Mouse (Mus musculus) embryonic facial prominence, embryonic 14.5 days (tissue): ENCODE data around the gene Cdkn2d. TPM values are rescaled to one million over a fixed set of nuclear protein-coding genes. Genes with fewer than 3 reads are reported as not detected.
"Not testable (repeated sequence)": the region's sequence is repeated elsewhere in the genome, so short reads cannot be mapped to it uniquely, and the experiment has no call there.

Experiments used
- ATAC-seq: fragments of 200-750 bp; cut with Nextera tagmentation; 2 replicates; pipeline ENCODE4 v1.8.0; 2017; ENCODE audit warnings: low read depth, moderate number of reproducible peaks, moderate TSS enrichment
- DNase-seq: peaks from one replicate; pipeline ENCODE4 v3.0.0-alpha.2; 2015; ENCODE audit warnings: low spot score
- H3K27ac ChIP-seq: fragments of 300-500 bp; sonication (generic); replicated peaks from 2 replicates; pipeline ENCODE4 v1.5.1; 2014; ENCODE audit warnings: low read depth, mild to moderate bottlenecking, low read length, moderate library complexity
- H3K27me3 ChIP-seq: fragments of 300-500 bp; sonication (generic); replicated peaks from 2 replicates; pipeline ENCODE4 v1.6.1; 2014; ENCODE audit warnings: low read length; ENCODE audit not compliant: control insufficient read depth, insufficient read depth
- H3K36me3 ChIP-seq: fragments of 300-500 bp; sonication (generic); 2 replicates; pipeline ENCODE4 v1.6.1; 2014; ENCODE audit warnings: low read length, mixed read lengths; ENCODE audit not compliant: control insufficient read depth, insufficient read depth
- H3K4me1 ChIP-seq: fragments of 300-500 bp; sonication (generic); 2 replicates; pipeline ENCODE4 v1.6.1; 2014; ENCODE audit warnings: antibody characterized with exemption, low read length; ENCODE audit not compliant: control insufficient read depth, insufficient read depth
- H3K4me2 ChIP-seq: fragments of 300-500 bp; sonication (generic); 2 replicates; pipeline ENCODE4 v1.6.1; 2014; ENCODE audit warnings: low read depth, mild to moderate bottlenecking, low read length, moderate library complexity, mixed read lengths
- H3K4me3 ChIP-seq: fragments of 300-500 bp; sonication (generic); 2 replicates; pipeline ENCODE4 v1.5.1; 2014; ENCODE audit warnings: low read depth, mild to moderate bottlenecking, low read length
- H3K9ac ChIP-seq: fragments of 300-500 bp; sonication (generic); 2 replicates; pipeline ENCODE4 v1.6.1; 2014; ENCODE audit warnings: low read depth, mild to moderate bottlenecking, low read length, moderate library complexity, mixed read lengths
- H3K9me3 ChIP-seq: fragments of 300-500 bp; sonication (generic); 2 replicates; pipeline ENCODE4 v1.6.1; 2016; ENCODE audit warnings: low read length; ENCODE audit not compliant: control insufficient read depth
- WGBS: fragments of 180-500 bp; shearing (Covaris S2); extraction: QIAGEN DNeasy Blood & Tissue Kit; methylation state at CpG from one replicate; pipeline ENCODE4 v1.1.7; 2014; 5-methylcytosine and 5-hydroxymethylcytosine counted together
- polyA plus RNA-seq: library from polyadenylated mRNA; unstranded; fragments of >200 nt; fragmentation: Nextera tagmentation; extraction: Ambion mirVana; gene quantifications from 2 replicates; pipeline ENCODE4 v1.2.1, GENCODE M21; 2014

The Cdkn2d gene
- polyA plus RNA-seq, 1 experiment from 2014 or later: 57.2 TPM

DNA sequence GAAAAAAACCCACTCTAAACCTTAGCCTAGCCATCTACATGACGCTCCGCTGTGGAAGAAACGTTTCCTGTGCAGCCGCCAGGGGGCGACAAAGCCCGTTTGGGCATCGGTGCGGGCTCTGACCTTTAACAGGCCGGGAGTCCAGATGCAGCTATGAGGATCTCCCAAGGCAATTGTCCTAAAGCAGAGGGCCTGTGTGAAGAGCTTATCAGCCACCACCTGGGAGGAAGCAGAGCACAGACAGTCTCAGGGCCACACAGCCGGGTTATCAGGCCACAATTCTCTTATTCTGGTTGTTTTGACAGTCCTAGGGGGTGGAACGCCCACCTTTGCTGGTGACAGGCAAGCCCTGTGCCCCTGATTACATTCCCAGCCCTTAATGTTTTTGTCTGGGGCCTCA, 22.2 kb upstream of the Cdkn2d start:
- WGBS: 6% methylated on average over 11 of the region's 11 CpGs
- ATAC-seq: peak; percentile 78

DNA sequence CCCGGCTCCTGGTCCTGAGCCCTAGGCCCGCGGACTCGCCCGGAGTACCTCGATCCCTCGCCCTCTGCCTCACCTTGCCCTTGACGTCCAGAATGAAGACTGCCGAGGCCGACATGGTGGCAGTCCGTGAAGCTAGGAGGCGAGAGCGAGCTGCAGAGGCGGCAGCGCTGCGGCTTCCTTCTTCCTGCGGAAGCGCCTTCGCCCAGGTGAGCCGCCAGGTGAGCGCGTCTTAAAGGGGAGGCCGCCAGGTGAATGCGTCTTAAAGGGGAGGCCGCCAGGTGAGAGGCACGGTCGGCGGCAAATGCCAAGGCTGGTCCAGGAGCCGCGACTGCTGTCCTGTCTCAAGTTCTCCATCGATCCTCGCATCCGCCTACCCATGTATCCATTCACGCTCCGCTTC, 20.9 kb upstream of the Cdkn2d start, which contains the start of gene Ap1m2:
Ap1m2 (minus strand) TSS at position 204 of the 400 bp plus-strand sequence.
- 13% methylated on average over 15 of the region's 35 CpGs for WGBS
- Histone ChIP-seq H3K27me3 (peaks cover 17% of the 10 kb centered on the region), H3K9me3 (no peaks in the 10 kb centered on the region), H3K4me3 (peak within 1 kb of the TSS; percentile 41), H3K27ac (no peak within 1 kb of the TSS), H3K36me3 (no peaks in the 10 kb centered on the region), H3K9ac (peak within 1 kb of the TSS; percentile 41; the same call in 1 of the 2 replicates), H3K4me1 (no peaks in the 10 kb centered on the region; the same call in 1 of the 2 replicates), H3K4me2 (peak within 1 kb of the TSS; percentile 38)
- peak; percentile 60 for DNase-seq
- 0 out of 2 replicates have a peak, but pooled peaks have one; percentile 14 for ATAC-seq

More for the DNA sequence above, 22.2 kb upstream of the Cdkn2d start:
- no peak overlapping the region for H3K4me2 ChIP-seq
- H3K27ac ChIP-seq: no peak overlapping the region
- no peaks in the 10 kb centered on the region for H3K36me3 ChIP-seq
- peak; percentile 84 for DNase-seq
- H3K9ac ChIP-seq: no peak overlapping the region
- H3K4me1 ChIP-seq: no peaks in the 10 kb centered on the region; the same call in 1 of the 2 replicates
- no peak overlapping the region for H3K4me3 ChIP-seq
- H3K27me3 ChIP-seq: peaks cover 17% of the 10 kb centered on the region
- H3K9me3 ChIP-seq: no peaks in the 10 kb centered on the region

DNA sequence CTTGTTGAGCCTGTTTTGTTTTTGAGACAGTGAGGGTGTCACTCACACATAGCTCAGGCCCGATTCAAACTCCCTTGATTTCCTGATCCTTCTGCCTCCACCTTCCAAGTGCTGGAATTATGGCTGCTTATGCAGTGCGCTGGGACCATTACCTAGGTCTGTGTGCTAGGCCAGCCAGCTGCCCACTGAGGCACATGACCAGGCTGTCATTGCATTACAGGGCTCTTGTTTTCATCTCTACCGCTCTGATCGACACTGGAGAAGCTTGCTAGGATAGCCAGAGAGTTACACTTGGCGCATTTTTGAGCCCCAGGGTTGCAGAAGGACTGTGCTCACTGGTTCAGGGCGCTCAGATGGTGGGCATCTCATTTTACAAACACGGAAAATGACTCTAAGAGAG, 20.5 kb upstream of the Cdkn2d start:
- Histone ChIP-seq H3K27me3 (peaks cover 17% of the 10 kb centered on the region), H3K4me1 (no peaks in the 10 kb centered on the region; the same call in 1 of the 2 replicates), H3K27ac (no peak overlapping the region), H3K9me3 (no peaks in the 10 kb centered on the region), H3K36me3 (no peaks in the 10 kb centered on the region), H3K4me3 (peak overlapping the region; percentile 41), H3K9ac (peak overlapping the region; percentile 41; the same call in 1 of the 2 replicates), H3K4me2 (peak overlapping the region; percentile 38)
- ATAC-seq (peak; percentile 1; the same call in 1 of the 2 replicates), DNase-seq (no peak)
- WGBS: 23% methylated on average over 7 of the region's 7 CpGs

DNA sequence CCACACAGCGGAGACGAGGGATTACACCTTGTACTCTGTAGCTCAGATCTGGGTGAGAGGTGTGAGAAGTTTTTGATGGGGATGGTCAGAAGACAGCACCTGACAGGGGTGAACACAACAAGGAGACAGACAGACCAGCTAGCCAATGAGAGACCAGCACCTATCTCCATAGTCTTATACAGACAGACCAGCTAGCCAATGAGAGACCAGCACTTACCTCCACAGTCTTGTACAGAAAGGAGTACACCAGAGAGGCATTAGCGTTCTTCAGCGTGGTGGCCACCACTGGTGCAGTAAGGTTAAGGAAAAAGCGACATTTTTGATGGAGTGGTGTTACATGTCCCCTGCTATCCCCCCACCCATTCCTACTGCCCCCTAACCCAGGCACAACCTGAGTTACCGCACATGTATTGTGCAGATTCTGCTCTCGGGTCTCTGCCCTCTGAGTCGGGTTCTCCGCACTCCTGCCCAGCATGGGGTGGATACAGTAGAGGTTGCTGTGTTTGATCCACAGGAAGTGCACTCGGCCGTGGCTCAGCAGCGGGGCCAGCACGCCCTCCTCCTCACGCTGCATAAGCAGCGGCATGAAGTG, 18.0 kb upstream of the Cdkn2d start:
- WGBS: 71% methylated on average over 15 of the region's 15 CpGs
- no peak for ATAC-seq
- Histone ChIP-seq H3K9ac (no peak overlapping the region), H3K4me3 (no peak overlapping the region), H3K36me3 (no peaks in the 10 kb centered on the region), H3K27ac (no peak overlapping the region), H3K27me3 (peaks cover 17% of the 10 kb centered on the region), H3K4me1 (no peaks in the 10 kb centered on the region), H3K9me3 (no peaks in the 10 kb centered on the region), H3K4me2 (no peak overlapping the region)
- DNase-seq: no peak

DNA sequence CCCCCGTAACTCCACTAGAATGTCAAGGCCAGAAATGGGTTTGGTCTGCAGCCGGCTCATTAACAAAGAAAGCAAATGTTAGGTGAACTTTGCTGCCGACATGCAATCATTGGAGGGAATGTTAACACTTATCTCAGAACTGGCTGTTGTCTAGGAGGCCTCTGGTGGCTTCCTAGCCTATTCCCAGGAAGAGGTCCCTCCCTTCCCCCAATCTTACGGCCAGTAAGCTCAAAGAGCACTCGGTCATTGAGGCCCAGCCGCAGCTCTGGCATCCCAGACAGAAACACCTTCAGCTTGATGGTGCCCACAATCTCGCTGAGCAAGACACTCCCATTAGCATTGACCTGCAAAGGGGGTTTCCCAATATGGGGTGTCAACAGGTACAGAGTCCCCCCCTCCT, 13.9 kb upstream of the Cdkn2d start:
- Histone ChIP-seq H3K4me3 (no peak overlapping the region), H3K27me3 (no peaks in the 10 kb centered on the region), H3K9ac (no peak overlapping the region), H3K4me2 (no peak overlapping the region), H3K27ac (no peak overlapping the region), H3K4me1 (no peaks in the 10 kb centered on the region), H3K36me3 (no peaks in the 10 kb centered on the region), H3K9me3 (peaks cover 4% of the 10 kb centered on the region; the same call in 1 of the 2 replicates)
- 86% methylated on average over 7 of the region's 7 CpGs for WGBS
- ATAC-seq: no peak
- DNase-seq: no peak

DNA sequence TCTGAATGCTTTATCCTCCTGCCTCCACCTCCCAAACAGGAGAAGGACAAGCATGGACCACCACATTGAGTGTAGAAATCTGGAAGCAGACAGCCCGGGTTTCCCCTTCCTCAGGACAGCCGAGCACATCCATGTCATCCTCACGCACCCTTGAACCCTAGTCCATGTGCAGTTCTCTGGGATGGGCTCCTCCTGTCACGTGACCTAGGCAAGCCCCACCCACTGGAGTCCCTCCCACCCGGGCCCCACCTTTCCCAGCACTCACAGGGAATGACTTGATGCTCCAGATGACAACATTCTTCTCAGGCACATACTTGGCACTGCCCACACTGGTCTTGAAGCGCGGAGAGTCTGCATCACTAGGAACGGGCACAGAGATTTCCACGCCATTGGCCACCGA, 7.8 kb upstream of the Cdkn2d start:
- Histone ChIP-seq H3K4me1 (no peaks in the 10 kb centered on the region), H3K27ac (no peak overlapping the region), H3K9me3 (peaks cover 4% of the 10 kb centered on the region; the same call in 1 of the 2 replicates), H3K4me2 (no peak overlapping the region), H3K36me3 (no peaks in the 10 kb centered on the region), H3K27me3 (no peaks in the 10 kb centered on the region), H3K9ac (no peak overlapping the region), H3K4me3 (no peak overlapping the region)
- no peak for DNase-seq
- WGBS: 83% methylated on average over 10 of the region's 10 CpGs
- ATAC-seq: no peak

DNA sequence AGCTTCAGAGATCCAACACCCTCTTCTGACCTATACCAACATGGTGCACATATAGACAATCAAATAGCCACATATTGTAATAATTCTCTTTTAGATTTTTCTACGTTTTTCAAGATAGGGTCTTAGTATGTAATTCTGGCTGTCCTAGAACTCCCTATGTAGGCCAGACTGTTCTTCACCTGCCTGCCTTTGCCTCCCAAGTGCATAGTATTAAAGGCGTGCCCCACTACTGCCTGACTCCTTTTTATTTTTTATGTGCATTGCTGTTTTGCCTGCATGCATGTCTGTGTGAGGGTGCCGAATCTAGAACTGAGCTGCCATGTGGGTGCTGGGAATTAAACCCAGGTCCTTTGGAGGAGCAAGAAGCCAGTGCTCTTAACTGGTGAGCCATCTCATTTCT, 1.1 kb upstream of the Cdkn2d start:
- no peak for ATAC-seq

DNA sequence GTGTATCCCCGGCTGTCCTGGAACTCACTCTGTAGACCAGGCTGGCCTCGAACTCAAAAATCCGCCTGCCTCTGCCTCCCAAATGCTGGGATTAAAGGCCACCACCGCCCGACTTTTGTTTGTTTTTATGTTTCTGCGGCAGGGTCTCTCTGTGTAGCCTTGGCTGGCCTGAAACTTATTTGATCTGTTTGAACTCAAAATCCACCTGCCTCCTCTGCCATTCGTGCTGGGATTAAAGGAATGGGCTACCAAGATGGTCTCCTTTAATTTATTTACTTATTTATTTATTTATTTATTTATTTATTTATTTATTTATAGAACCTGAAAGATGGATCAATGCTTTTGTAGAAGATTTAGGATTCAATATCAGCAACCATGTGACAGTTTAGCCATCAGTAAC, 661 bp upstream of the Cdkn2d start:
- 16% methylated on average over 7 of the region's 7 CpGs for WGBS
- not testable (repeated sequence) for H3K9me3 ChIP-seq, H3K27me3 ChIP-seq, H3K36me3 ChIP-seq, ATAC-seq, DNase-seq
- H3K27ac ChIP-seq: peak overlapping the region; percentile 77
- peak overlapping the region; percentile 36 for H3K9ac ChIP-seq
- peak overlapping the region; percentile 81 for H3K4me3 ChIP-seq
- peak overlapping the region; percentile 55 for H3K4me2 ChIP-seq
- H3K4me1 ChIP-seq: peaks cover 18% of the 10 kb centered on the region

More for the DNA sequence above, 1.1 kb upstream of the Cdkn2d start:
- Histone ChIP-seq H3K36me3 (no peaks in the 10 kb centered on the region), H3K9ac (no peak overlapping the region), H3K27ac (no peak overlapping the region), H3K27me3 (no peaks in the 10 kb centered on the region), H3K9me3 (no peaks in the 10 kb centered on the region), H3K4me1 (peaks cover 15% of the 10 kb centered on the region), H3K4me3 (no peak overlapping the region), H3K4me2 (no peak overlapping the region)
- no peak for DNase-seq
- WGBS: 88% methylated on average over 3 of the region's 3 CpGs

DNA sequence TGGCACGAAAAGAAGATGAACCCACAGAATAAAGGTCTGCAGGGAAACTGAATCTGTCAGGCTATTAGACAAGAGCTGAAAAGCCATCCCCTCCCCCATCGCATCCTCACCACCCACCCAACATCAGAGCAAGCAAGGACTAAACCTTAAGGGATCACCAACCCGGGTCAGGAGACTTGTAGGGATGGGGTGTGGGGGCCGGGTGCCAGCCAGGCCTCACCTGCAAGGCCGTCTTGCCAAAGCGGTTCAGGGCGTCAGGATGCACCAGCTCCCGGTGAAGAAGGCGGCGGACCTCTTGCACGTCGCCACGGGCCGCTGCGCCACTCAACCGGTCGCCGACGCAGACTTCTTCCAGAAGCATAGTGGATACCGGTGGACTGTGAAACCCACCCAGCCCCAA, 618 bp downstream of the Cdkn2d start:
- H3K36me3 ChIP-seq: 0 out of 2 replicates have a peak, but pooled peaks cover 4% of the 10 kb centered on the region
- ATAC-seq (no peak), DNase-seq (no peak)
- peak overlapping the region; percentile 71 for H3K27ac ChIP-seq
- peak overlapping the region; percentile 70 for H3K4me2 ChIP-seq
- H3K27me3 ChIP-seq: no peaks in the 10 kb centered on the region
- peak overlapping the region; percentile 81 for H3K4me3 ChIP-seq
- 3% methylated on average over 15 of the region's 20 CpGs for WGBS
- H3K9ac ChIP-seq: peak overlapping the region; percentile 75
- H3K9me3 ChIP-seq: no peaks in the 10 kb centered on the region
- H3K4me1 ChIP-seq: peaks cover 23% of the 10 kb centered on the region
